Mouse (Mus musculus) effector memory CD4-positive, alpha-beta T cell, adult 7 months (primary cell): ENCODE data around the gene Zfp524. TPM values are rescaled to one million over a fixed set of nuclear protein-coding genes. Genes with fewer than 3 reads are reported as not detected.

Experiments
- polyA plus RNA-seq: library from polyadenylated mRNA; unstranded; fragments of 100-300 nt; shearing (Covaris generic); gene quantifications from one replicate; pipeline ENCODE4 v1.2.1, GENCODE M21; 2017

Zfp524 gene
- 17.9 TPM for polyA plus RNA-seq

GRCm38 (mm10) chr7:5014251-5015117, at the start of gene Zfp524, which contains the start of gene Fiz1:
Gene Zfp524 (plus strand): TSS chr7:5014415.
Gene Fiz1 (minus strand): TSS chr7:5014697.

GRCm38 (mm10) chr7:4971068-4971467, 43.1 kb upstream of the Zfp524 start, which contains the start of gene Sbk3:
Gene Sbk3 (minus strand): TSS chr7:4971168.

GRCm38 (mm10) chr7:4996003-4996895, 18.0 kb upstream of the Zfp524 start, which contains the start of gene Zfp579:
Gene Zfp579 (minus strand): TSS chr7:4996158.

GRCm38 (mm10) chr7:5015118-5016001, 1.1 kb downstream of the Zfp524 start, which contains the start of gene Gm44973:
Gene Gm44973 (plus strand): TSS chr7:5015496.

GRCm38 (mm10) chr7:5020000-5020681, 5.9 kb downstream of the Zfp524 start, which contains the start of the genes Zfp865 and Ccdc106:
Gene Zfp865 (plus strand): TSS chr7:5020376.
Gene Ccdc106 (plus strand): TSS chr7:5020553.

GRCm38 (mm10) chr7:5033818-5034217, 19.6 kb downstream of the Zfp524 start, which contains the start of gene 4632433K11Rik:
Gene 4632433K11Rik (plus strand): TSS chr7:5034118.

GRCm38 (mm10) chr7:5038109-5038732, 24.0 kb downstream of the Zfp524 start, which contains the start of gene Zfp784:
Gene Zfp784 (minus strand): TSS chr7:5038446.

GRCm38 (mm10) chr7:5051193-5052192, 37.3 kb downstream of the Zfp524 start, which contains the start of gene Zfp580:
Gene Zfp580 (plus strand): TSS chr7:5051538.

GRCm38 (mm10) chr7:5061774-5062359, 47.7 kb downstream of the Zfp524 start, which contains the start of gene U2af2:
Gene U2af2 (plus strand): TSS chr7:5062143.

Other genes with a start within 250 kb of the Zfp524 start
- not detected for gene Fam71e2, start 243.1 kb upstream of the Zfp524 start, polyA plus RNA-seq
- 0.67 TPM for gene Il11, start 231.6 kb upstream of the Zfp524 start, polyA plus RNA-seq
- gene Tmem190, start 231.5 kb upstream of the Zfp524 start, polyA plus RNA-seq: not detected
- gene Tmem238, start 224.8 kb upstream of the Zfp524 start, polyA plus RNA-seq: 8.3 TPM
- 215 TPM for gene Rpl28, start 221.5 kb upstream of the Zfp524 start, polyA plus RNA-seq
- 275 TPM for gene Ube2s, start 201.8 kb upstream of the Zfp524 start, polyA plus RNA-seq
- gene Shisa7, start 169.7 kb upstream of the Zfp524 start, polyA plus RNA-seq: not detected
- 6.2 TPM for gene Isoc2b, start 144.2 kb upstream of the Zfp524 start, polyA plus RNA-seq
- 0.33 TPM for gene Isoc2a, start 137.3 kb upstream of the Zfp524 start, polyA plus RNA-seq
- not detected for gene Gm36210, start 107.9 kb upstream of the Zfp524 start, polyA plus RNA-seq
- gene Zfp628, start 99.2 kb upstream of the Zfp524 start, polyA plus RNA-seq: 2.3 TPM
- not detected for gene Nat14, start 92.4 kb upstream of the Zfp524 start, polyA plus RNA-seq
- not detected for gene Ssc5d, start 88.6 kb upstream of the Zfp524 start, polyA plus RNA-seq
- not detected for gene Sbk2, start 50.0 kb upstream of the Zfp524 start, polyA plus RNA-seq
- not detected for gene Sbk3, start 43.2 kb upstream of the Zfp524 start, polyA plus RNA-seq
- gene Zfp579, start 18.3 kb upstream of the Zfp524 start, polyA plus RNA-seq: 20.4 TPM
- gene Fiz1, start 282 bp downstream of the Zfp524 start, polyA plus RNA-seq: 48.5 TPM
- 5.2 TPM for gene Gm44973, start 1.1 kb downstream of the Zfp524 start, polyA plus RNA-seq
- 6.4 TPM for gene Zfp865, start 6.0 kb downstream of the Zfp524 start, polyA plus RNA-seq
- gene Ccdc106, start 6.1 kb downstream of the Zfp524 start, polyA plus RNA-seq: not detected
- gene 4632433K11Rik, start 19.7 kb downstream of the Zfp524 start, polyA plus RNA-seq: 0.62 TPM
- 2.7 TPM for gene Zfp784, start 24.0 kb downstream of the Zfp524 start, polyA plus RNA-seq
- gene Zfp580, start 37.1 kb downstream of the Zfp524 start, polyA plus RNA-seq: 1.4 TPM
- 100 TPM for gene U2af2, start 47.7 kb downstream of the Zfp524 start, polyA plus RNA-seq
- gene Epn1, start 65.8 kb downstream of the Zfp524 start, polyA plus RNA-seq: 21.3 TPM
- gene Rfpl4, start 102.5 kb downstream of the Zfp524 start, polyA plus RNA-seq: not detected
- gene Rasl2-9, start 111.5 kb downstream of the Zfp524 start, polyA plus RNA-seq: 1.4 TPM
- gene Vmn1r55, start 135.3 kb downstream of the Zfp524 start, polyA plus RNA-seq: 1.1 TPM
- gene Vmn1r56, start 182.3 kb downstream of the Zfp524 start, polyA plus RNA-seq: not detected
- not detected for gene Vmn1r57, start 204.1 kb downstream of the Zfp524 start, polyA plus RNA-seq